Mouse (Mus musculus): Measurements from ENCODE around the gene Arpp19. TPM values are rescaled to one million over a fixed set of nuclear protein-coding genes. Genes with fewer than 3 reads are reported as not detected.

Gene Arpp19
- 82.1 and 94.9 TPM in 2 replicates for polyA plus RNA-seq (2012; rRNA removed)

DNA sequence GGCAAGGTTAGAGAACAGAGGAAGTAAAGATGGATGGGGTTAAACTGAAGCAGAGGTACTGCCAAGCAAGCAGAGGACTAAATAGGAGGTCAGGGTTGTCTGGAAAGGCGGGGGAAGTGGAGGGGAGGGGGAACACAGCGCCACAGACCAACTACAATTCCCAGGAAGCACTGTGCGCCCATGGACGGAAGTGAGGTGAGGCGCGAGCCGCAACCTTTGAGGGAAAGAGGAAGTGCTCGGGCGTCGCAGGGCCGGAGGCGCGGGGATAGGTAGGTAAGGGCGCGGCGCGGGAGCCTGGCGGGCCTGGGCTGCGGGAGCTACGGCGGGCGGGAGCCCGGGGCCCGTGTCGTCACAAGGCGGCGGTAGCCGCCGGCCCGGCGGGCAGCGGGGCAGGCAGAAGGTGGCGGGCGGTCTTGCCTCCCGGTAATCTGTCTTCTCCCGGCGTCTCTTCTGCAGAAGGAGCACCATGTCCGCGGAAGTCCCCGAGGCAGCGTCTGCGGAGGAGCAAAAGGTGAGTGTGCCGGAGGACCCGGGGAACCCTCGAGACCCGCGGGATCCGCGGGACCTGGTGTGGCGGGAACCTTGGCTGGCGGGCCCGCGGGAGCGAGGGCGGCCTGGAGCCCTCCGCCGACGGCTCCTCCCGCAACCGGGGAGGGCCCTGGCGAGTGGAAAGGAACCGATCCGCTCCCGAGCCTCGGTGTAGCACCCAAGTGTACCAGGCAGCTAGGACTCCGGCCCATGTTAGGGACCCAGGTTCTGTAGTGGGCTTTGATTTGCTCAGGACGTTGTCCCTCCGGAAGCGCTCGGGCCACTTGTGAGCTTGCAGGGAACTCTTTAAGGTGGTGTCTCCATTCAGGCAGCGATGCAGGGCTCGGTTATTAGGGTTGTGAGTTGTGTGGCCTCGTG is at the start of gene Arpp19:
Gene Arpp19 (plus strand): TSS at position 164 of the 906 bp plus-strand sequence.
- peak; percentile 95 for DNase-seq (ENCODE audit: low read depth)
- TF ChIP-seq CTCF (IDR thresholded peaks at IDR 0.05; ENCODE audit: borderline replicate concordance, extremely low read depth, insufficient read depth, insufficient read length) (no peak), POLR2A (IDR thresholded peaks at IDR 0.05; ENCODE audit: borderline replicate concordance, extremely low read depth, insufficient read depth, insufficient read length, poor library complexity, severe bottlenecking) (peak; percentile 89)

GRCm38 (mm10) chr9:74988893-74989460 is 48.4 kb upstream of the Arpp19 start:
- no peak for DNase-seq (ENCODE audit: low read depth)
- no peak for TF ChIP-seq CTCF (IDR thresholded peaks at IDR 0.05; ENCODE audit: borderline replicate concordance, extremely low read depth, insufficient read depth, insufficient read length)

DNA sequence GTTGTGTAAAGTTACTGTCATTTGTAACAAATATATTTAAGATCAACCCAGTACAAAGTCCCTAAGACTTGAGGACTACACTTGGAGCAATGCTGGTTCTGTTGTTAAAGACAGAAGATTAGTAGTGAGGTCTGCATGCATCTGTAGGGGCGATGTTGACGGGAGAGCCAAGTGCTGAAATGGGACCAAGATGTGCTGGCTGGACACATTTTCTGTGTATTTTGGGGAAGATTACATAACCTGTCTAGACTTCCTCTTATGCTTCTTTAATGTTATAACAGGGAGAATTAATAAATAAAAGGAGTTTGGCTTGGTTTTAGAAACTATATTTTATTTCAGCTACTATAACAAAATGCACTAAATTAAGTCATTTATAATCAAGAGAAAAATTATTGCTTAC is 47.4 kb upstream of the Arpp19 start:
- no peak for TF ChIP-seq POLR2A (IDR thresholded peaks at IDR 0.05; ENCODE audit: borderline replicate concordance, extremely low read depth, insufficient read depth, insufficient read length, poor library complexity, severe bottlenecking)
- TF ChIP-seq CTCF (IDR thresholded peaks at IDR 0.05; ENCODE audit: borderline replicate concordance, extremely low read depth, insufficient read depth, insufficient read length) = no peak

GRCm38 (mm10) chr9:74994611-74995257 is 42.7 kb upstream of the Arpp19 start:
- TF ChIP-seq CTCF (IDR thresholded peaks at IDR 0.05; ENCODE audit: borderline replicate concordance, extremely low read depth, insufficient read depth, insufficient read length) = no peak
- TF ChIP-seq POLR2A (IDR thresholded peaks at IDR 0.05; ENCODE audit: borderline replicate concordance, extremely low read depth, insufficient read depth, insufficient read length, poor library complexity, severe bottlenecking) = no peak
- DNase-seq (ENCODE audit: low read depth) = peak; percentile 13

More for the DNA sequence above, 47.4 kb upstream of the Arpp19 start:
- DNase-seq (ENCODE audit: low read depth) = no peak

GRCm38 (mm10) chr9:74996349-74996748 is 41.1 kb upstream of the Arpp19 start:
- TF ChIP-seq POLR2A (IDR thresholded peaks at IDR 0.05; ENCODE audit: borderline replicate concordance, extremely low read depth, insufficient read depth, insufficient read length, poor library complexity, severe bottlenecking) (no peak), CTCF (IDR thresholded peaks at IDR 0.05; ENCODE audit: borderline replicate concordance, extremely low read depth, insufficient read depth, insufficient read length) (no peak)
- no peak for DNase-seq (ENCODE audit: low read depth)

- TF ChIP-seq POLR2A (IDR thresholded peaks at IDR 0.05; ENCODE audit: borderline replicate concordance, extremely low read depth, insufficient read depth, insufficient read length, poor library complexity, severe bottlenecking) = no peak
- no peak for TF ChIP-seq CTCF (IDR thresholded peaks at IDR 0.05; ENCODE audit: borderline replicate concordance, extremely low read depth, insufficient read depth, insufficient read length)
- no peak for DNase-seq (ENCODE audit: low read depth)
Observed at GRCm38 (mm10) chr9:74997976-74998375, 39.4 kb upstream of the Arpp19 start.

DNA sequence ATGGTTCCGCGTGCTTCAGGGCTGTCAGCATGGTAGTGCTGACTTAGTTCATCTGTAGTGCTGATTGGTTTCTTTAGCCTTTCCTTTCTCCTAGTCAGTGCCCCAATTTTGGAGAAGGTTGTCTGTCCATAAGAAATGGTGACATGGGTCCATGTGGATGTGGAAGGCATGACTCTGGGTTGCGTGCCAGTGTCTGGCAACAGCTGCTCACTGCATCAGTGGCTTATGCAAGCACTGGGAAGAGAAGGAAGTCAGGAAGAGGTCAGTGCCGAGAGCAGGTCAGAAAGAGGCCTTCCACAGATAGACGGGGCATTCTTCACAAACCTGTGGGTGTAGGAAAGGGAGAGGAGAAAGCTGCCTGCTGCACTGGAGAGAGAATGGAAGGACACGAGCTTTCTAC is 36.4 kb upstream of the Arpp19 start:
- DNase-seq (ENCODE audit: low read depth) = no peak
- TF ChIP-seq CTCF (IDR thresholded peaks at IDR 0.05; ENCODE audit: borderline replicate concordance, extremely low read depth, insufficient read depth, insufficient read length) = no peak
- TF ChIP-seq POLR2A (IDR thresholded peaks at IDR 0.05; ENCODE audit: borderline replicate concordance, extremely low read depth, insufficient read depth, insufficient read length, poor library complexity, severe bottlenecking) = no peak

GRCm38 (mm10) chr9:75001611-75002204 is 35.7 kb upstream of the Arpp19 start:
- TF ChIP-seq POLR2A (IDR thresholded peaks at IDR 0.05; ENCODE audit: borderline replicate concordance, extremely low read depth, insufficient read depth, insufficient read length, poor library complexity, severe bottlenecking) (no peak), CTCF (IDR thresholded peaks at IDR 0.05; ENCODE audit: borderline replicate concordance, extremely low read depth, insufficient read depth, insufficient read length) (no peak)
- peak; percentile 56 for DNase-seq (ENCODE audit: low read depth)

GRCm38 (mm10) chr9:75002262-75002661 is 35.2 kb upstream of the Arpp19 start:
- DNase-seq (ENCODE audit: low read depth) = no peak
- TF ChIP-seq CTCF (IDR thresholded peaks at IDR 0.05; ENCODE audit: borderline replicate concordance, extremely low read depth, insufficient read depth, insufficient read length) (no peak), POLR2A (IDR thresholded peaks at IDR 0.05; ENCODE audit: borderline replicate concordance, extremely low read depth, insufficient read depth, insufficient read length, poor library complexity, severe bottlenecking) (no peak)

GRCm38 (mm10) chr9:75004203-75004602 is 33.2 kb upstream of the Arpp19 start:
- TF ChIP-seq CTCF (IDR thresholded peaks at IDR 0.05; ENCODE audit: borderline replicate concordance, extremely low read depth, insufficient read depth, insufficient read length) = no peak
- no peak for TF ChIP-seq POLR2A (IDR thresholded peaks at IDR 0.05; ENCODE audit: borderline replicate concordance, extremely low read depth, insufficient read depth, insufficient read length, poor library complexity, severe bottlenecking)
- DNase-seq (ENCODE audit: low read depth) = no peak

DNA sequence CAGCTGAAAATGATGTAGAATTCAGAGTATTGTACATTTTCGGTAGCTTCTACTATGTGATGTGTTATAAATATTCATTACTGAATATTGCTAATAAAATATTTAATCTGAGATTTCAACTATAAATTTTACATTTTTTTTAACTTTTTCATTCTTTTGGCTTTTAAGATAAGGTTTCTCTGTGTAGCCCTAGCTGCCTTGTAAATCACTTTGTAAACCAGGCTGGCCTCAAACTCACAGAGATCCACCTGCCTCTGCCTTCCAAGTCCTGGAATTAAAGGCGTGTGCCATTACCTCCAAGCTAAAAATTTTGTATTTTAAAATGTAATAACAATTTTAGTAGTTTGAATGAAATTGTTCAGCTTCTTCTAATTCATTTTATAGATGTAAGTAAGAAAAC is 20.8 kb upstream of the Arpp19 start:
- DNase-seq (ENCODE audit: low read depth) = peak; percentile 14
- TF ChIP-seq CTCF (IDR thresholded peaks at IDR 0.05; ENCODE audit: borderline replicate concordance, extremely low read depth, insufficient read depth, insufficient read length) (no peak), POLR2A (IDR thresholded peaks at IDR 0.05; ENCODE audit: borderline replicate concordance, extremely low read depth, insufficient read depth, insufficient read length, poor library complexity, severe bottlenecking) (no peak)
